Mouse (Mus musculus): ENCODE data around the gene Olfr1087.
"Not testable (repeated sequence)": the region's sequence is repeated elsewhere in the genome, so short reads cannot be mapped to it uniquely, and the experiment has no call there.

Gene Olfr1087

DNA sequence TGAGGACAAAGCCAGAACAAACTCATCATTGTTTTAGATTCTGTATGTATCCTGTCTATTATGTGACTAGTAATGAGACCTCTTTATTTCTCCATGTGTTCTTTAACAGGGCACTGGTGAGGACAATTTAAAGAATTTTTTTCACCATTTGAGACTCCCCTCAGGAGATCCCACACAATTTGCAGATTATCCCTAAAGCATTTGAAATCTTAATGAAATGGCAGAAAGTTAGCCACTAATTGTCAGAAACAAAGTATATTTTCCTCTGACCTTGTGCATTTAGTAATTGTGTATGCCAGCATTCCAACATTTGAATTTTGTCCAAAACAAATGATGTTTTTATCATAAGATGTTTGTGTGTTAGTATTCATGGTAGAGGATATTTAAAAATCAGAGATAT lies at the start of gene Olfr1087:
Olfr1087 (minus strand) TSS at position 101 of the 400 bp plus-strand sequence.
- DNase-seq (ENCODE audit: low read depth, low spot score), result no peak

DNA sequence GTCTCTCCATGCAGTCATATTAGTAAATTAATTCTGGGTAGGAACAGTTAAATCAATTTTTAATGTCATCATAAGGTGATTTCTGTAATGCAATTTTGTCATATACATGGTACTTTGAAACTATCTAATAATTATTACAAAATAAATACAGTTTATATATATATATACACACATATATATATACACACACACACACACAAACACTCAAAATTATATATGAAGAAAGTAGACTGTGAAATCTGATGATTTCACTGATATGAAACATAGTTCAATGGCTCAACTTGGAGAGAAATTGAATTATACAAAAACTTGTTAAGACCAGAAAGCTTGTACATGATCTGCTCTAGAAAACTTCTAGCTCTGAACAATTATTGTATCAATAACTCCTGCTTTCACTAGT lies 35.4 kb upstream of the Olfr1087 start, which contains the start of gene Olfr1089:
Olfr1089 (minus strand) TSS at position 101 of the 400 bp plus-strand sequence.
- DNase-seq (ENCODE audit: low read depth, low spot score), result no peak

DNA sequence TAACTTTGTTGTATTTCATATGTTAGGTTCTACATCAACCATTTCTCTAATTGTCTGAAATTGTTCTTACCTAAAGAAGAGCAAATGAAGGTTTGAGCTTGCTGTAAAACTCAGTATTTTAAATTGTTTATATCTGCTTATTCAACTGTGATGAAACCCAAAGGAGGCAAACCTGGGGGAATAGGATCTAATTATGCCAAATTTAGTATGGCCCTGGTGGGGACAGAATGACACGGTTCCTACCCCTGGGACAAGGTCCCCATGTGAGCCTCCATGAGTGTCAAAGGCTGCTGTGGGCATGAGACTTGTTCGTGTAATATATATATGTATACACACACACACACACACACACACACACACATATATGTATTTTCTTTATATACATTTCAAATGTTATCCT lies 18.2 kb downstream of the Olfr1087 start, which contains the start of gene Olfr1086:
Olfr1086 (minus strand) TSS at position 101 of the 400 bp plus-strand sequence.
- DNase-seq (ENCODE audit: low read depth, low spot score), result no peak

DNA sequence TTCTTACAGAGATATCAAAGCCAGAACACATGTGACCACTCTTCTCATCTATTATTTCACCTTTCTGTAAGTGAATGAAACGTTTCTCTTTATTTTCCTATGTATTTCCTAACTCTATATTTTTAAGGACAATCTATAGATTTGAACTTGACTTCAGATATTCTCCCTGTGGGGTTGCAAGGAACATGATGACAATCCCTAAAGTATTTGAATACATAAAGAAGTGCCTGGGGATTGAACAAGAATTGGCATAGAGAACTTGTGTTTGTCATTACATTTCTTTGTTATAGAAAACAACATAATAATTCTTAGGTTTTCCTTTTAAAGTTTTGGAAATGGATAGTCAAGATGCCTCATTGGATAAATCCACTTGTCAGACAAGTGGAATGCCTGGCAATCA lies 36.3 kb downstream of the Olfr1087 start, which contains the start of gene Olfr1085:
Olfr1085 (minus strand) TSS at position 101 of the 400 bp plus-strand sequence.
- DNase-seq (ENCODE audit: low read depth, low spot score), result no peak

DNA sequence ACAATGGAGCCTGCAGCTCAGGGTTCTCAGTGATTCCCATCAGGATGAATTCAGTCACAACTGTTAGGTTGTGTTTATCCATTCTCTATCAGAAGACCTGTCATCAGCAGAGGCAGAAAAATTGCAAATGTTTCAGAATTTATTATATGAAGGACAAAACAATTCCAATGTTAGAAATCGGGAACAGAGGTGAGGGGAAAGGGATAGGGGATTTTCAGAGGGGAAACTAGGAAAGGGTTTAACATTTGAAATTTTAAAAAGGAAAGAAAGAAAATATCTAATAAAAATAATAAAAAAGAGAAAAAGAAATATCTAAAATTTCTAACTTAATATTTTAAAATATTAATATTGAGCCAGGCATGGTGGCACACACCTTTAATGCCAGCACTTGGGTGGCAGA lies 58.6 kb downstream of the Olfr1087 start, which contains the start of gene Olfr1084:
Olfr1084 (minus strand) TSS at position 101 of the 400 bp plus-strand sequence.
- not testable (repeated sequence) for DNase-seq (ENCODE audit: low read depth, low spot score)

Measured in skeletal muscle tissue, adult 2 months (tissue).